Mouse (Mus musculus) forebrain, embryonic 13.5 days (tissue): ENCODE measurements at regions not wholly inside any gene's neighbourhood (a gene's known extent, or its start where the extent isn't known, plus 50 kb on each side); places are given as distances from the start of the nearest gene placed in this dataset.
A peak's percentile ranks its signal among the peaks of the same experiment; 100 is the strongest.

Experiments
- ATAC-seq: fragments of 200-750 bp; cut with Nextera tagmentation; 2 replicates; pipeline ENCODE4 v1.8.0; 2017
- H3K27ac ChIP-seq: fragments of 300-500 bp; sonication (generic); 2 replicates; pipeline ENCODE4 v1.5.1; 2015; ENCODE audit warnings: inconsistent platforms, mild to moderate bottlenecking, moderate library complexity
- H3K27me3 ChIP-seq: fragments of 300-500 bp; sonication (generic); 2 replicates; pipeline ENCODE4 v1.6.1; 2015; ENCODE audit warnings: mild to moderate bottlenecking, inconsistent platforms
- H3K36me3 ChIP-seq: fragments of 300-500 bp; sonication (generic); 2 replicates; pipeline ENCODE4 v1.6.1; 2015; ENCODE audit warnings: mild to moderate bottlenecking, inconsistent platforms; ENCODE audit not compliant: poor library complexity, severe bottlenecking
- H3K4me1 ChIP-seq: fragments of 300-500 bp; sonication (generic); 2 replicates; pipeline ENCODE4 v1.6.1; 2015; ENCODE audit warnings: inconsistent platforms
- H3K4me2 ChIP-seq: fragments of 300-500 bp; sonication (generic); 2 replicates; pipeline ENCODE4 v1.6.1; 2015; ENCODE audit warnings: inconsistent platforms, mild to moderate bottlenecking, moderate library complexity
- H3K4me3 ChIP-seq: fragments of 300-500 bp; sonication (generic); 2 replicates; pipeline ENCODE4 v1.5.1; 2015; ENCODE audit warnings: mild to moderate bottlenecking, inconsistent platforms
- H3K9ac ChIP-seq: fragments of 300-500 bp; sonication (generic); 2 replicates; pipeline ENCODE4 v1.6.1; 2015; ENCODE audit warnings: mild to moderate bottlenecking, inconsistent platforms
- H3K9me3 ChIP-seq: fragments of 300-500 bp; sonication (generic); replicated peaks from 2 replicates; pipeline ENCODE4 v1.6.1; 2016; ENCODE audit warnings: inconsistent platforms
- whole genome bisulfite sequencing: fragments of 180-500 bp; shearing (Covaris S2); methylation state at CpG from one replicate; pipeline ENCODE4 v1.1.7; 2015; 5-methylcytosine and 5-hydroxymethylcytosine counted together

DNA sequence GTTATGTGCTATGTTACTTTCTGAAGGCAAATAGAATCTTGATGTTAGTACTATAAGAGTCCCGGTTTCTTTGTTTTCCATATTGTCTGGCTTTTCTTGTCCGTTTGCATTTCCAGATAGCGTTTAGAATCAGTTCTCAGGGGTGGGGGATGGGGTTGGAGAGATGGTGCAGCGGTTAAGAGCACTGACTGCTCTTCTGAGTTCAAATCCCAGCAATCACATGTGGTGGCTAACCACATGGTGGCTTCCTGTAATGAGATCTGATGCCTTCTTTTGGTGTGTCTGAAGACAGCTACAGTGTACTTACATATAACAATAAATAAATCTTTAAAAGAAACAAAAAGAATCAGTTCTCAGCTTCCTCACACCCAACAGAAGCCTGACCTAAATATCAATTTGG is 623.5 kb upstream of the Gm10131 start:
- Histone ChIP-seq H3K9me3 (no peaks in the 10 kb centered on the region), H3K27ac (no peak overlapping the region), H3K4me1 (peaks cover 18% of the 10 kb centered on the region; the same call in 1 of the 2 replicates), H3K36me3 (no peaks in the 10 kb centered on the region), H3K4me2 (no peak overlapping the region), H3K4me3 (no peak overlapping the region), H3K27me3 (no peaks in the 10 kb centered on the region), H3K9ac (no peak overlapping the region)
- 91% methylated on average over 4 of the region's 4 CpGs for WGBS
- no peak for ATAC-seq

- H3K36me3 ChIP-seq = no peaks in the 10 kb centered on the region
- H3K4me1 ChIP-seq = peaks cover 18% of the 10 kb centered on the region; the same call in 1 of the 2 replicates
- no peak overlapping the region for H3K4me3 ChIP-seq
- no peaks in the 10 kb centered on the region for H3K9me3 ChIP-seq
- H3K27me3 ChIP-seq = no peaks in the 10 kb centered on the region
- ATAC-seq = no peak
- H3K27ac ChIP-seq = no peak overlapping the region
- 4% methylated on average over 2 of the region's 2 CpGs for WGBS
- no peak overlapping the region for H3K9ac ChIP-seq
- no peak overlapping the region for H3K4me2 ChIP-seq
Measured at GRCm38 (mm10) chr8:34732808-34733207, 621.3 kb upstream of the Gm10131 start.

DNA sequence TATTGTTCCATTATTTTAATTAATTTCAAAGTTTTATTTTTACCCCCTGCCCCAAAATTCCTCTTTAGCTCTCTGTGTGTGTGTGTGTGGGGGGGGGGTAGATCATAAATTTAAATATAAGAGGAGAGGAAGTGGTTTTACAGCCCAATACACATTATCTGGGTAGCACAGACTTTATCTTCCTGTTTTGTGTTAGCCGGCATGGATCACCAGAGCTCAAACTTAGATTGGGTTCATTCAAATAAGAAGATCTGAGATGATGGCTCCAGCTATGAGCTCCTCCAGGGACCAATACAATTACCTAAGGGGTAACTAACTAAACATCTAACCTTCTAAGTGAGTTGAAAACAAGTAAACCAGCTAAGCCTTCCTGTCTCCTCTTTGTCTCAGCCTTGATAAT is 620.8 kb upstream of the Gm10131 start:
- Histone ChIP-seq H3K27ac (no peak overlapping the region), H3K4me3 (no peak overlapping the region), H3K4me1 (peaks cover 18% of the 10 kb centered on the region; the same call in 1 of the 2 replicates), H3K27me3 (no peaks in the 10 kb centered on the region), H3K4me2 (no peak overlapping the region), H3K9me3 (no peaks in the 10 kb centered on the region), H3K36me3 (no peaks in the 10 kb centered on the region), H3K9ac (no peak overlapping the region)
- 21% methylated on average over 1 of the region's 1 CpGs for WGBS
- ATAC-seq = no peak

DNA sequence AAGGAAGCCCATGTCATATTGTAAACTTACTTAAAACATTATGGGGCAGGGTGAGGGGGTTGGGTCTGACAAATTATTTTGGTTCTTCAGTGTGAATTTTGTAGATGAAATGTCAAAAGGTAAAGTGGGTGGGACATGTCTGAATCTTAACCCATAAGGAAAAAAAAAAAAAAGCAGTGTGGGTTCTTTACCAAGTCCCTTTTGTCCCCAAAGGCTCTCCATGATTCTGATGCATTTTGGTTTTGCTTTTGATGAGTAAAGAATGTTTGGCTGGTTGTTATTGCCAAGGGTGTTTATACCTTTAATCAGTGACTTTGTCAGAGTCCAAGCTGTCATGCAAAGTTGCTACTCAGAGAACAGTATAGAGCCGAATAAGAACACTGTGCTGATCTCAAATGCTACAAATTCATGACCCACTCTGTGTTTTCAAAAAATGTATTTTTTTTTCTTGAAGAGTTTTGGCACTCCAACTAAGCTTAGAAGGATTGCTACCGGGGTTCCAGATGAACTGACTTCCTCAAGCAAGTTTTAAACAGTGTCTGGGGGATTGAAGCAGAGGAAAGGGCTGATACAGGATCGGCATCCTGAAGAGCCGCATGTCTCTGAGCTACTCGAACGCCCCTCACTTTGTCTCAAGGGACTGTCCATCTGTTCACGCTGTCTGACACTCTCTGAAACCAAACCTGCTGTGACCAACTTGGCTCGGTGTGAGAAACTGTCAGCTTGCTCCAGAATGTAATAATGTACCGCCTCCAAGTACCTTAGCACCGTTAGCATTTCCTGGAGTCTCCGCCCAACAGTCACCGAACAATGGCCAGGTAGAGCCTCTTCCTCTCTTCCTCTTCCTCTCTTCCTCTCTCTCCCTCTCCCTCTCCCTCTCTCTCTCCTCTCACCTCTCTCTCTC is 619.8 kb upstream of the Gm10131 start:
- Histone ChIP-seq H3K4me2 (peak overlapping the region; percentile 42), H3K36me3 (no peaks in the 10 kb centered on the region), H3K9me3 (no peaks in the 10 kb centered on the region), H3K27ac (peak overlapping the region; percentile 59), H3K4me3 (no peak overlapping the region), H3K9ac (no peak overlapping the region), H3K4me1 (peaks cover 18% of the 10 kb centered on the region; the same call in 1 of the 2 replicates), H3K27me3 (no peaks in the 10 kb centered on the region)
- ATAC-seq = peak; percentile 90
- 18% methylated on average over 12 of the region's 12 CpGs for WGBS

GRCm38 (mm10) chr8:34729585-34729984 is 618.0 kb upstream of the Gm10131 start:
- H3K27me3 ChIP-seq = no peaks in the 10 kb centered on the region
- no peaks in the 10 kb centered on the region for H3K36me3 ChIP-seq
- H3K4me1 ChIP-seq = peaks cover 18% of the 10 kb centered on the region; the same call in 1 of the 2 replicates
- WGBS = 91% methylated on average over 7 of the region's 7 CpGs
- H3K27ac ChIP-seq = no peak overlapping the region
- H3K4me2 ChIP-seq = no peak overlapping the region
- H3K9me3 ChIP-seq = no peaks in the 10 kb centered on the region
- no peak for ATAC-seq
- H3K4me3 ChIP-seq = no peak overlapping the region
- H3K9ac ChIP-seq = no peak overlapping the region

DNA sequence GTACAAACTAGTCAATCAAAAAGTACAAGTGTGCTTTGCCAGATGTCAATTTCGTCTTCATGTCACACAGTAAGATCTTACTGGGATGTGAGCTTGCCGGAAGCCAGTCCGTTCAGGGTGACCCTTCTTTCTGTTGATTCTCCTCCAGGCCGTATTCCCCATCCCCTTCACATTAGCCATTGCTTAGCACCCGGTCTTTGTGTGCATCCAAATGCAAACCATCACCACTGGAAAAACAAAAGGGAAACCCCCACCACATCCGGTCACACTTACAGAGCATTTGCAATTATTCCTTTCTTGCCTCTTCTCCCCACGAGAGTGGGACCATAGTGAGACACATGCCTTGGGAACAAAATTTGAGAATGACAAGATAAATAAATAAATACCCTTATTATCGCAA is 616.2 kb upstream of the Gm10131 start:
- no peaks in the 10 kb centered on the region for H3K36me3 ChIP-seq
- 62% methylated on average over 8 of the region's 8 CpGs for WGBS
- no peak for ATAC-seq

DNA sequence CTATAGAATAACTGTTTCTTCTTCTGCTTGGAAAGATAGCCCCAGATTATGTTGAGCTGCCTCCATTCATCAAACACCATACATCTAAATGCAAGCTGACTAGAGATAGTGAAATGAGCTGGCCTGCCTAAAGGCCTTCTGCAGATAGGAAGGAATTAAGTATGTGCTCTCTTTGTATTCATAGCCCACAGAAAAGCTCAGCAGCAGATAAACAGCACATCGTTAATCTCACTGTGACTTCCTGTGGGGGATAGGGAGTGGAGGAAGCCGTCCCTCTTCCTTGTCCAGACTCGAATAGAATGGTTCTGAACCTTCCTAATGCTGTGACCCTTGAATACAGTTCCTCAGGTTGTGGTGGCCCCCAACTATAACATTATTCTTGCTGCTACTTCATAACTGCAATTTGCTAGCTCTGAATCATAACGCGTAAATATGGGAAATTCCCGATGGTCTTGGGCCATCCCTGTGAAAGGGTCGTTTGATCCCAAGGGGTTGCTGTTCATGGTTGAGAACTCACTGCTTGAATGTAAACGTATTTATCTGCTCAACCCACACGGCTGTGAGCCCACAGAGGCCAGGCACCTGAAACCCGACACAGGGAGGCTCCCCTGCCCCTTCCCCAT is 614.7 kb upstream of the Gm10131 start:
- no peaks in the 10 kb centered on the region for H3K27me3 ChIP-seq
- H3K9me3 ChIP-seq = no peaks in the 10 kb centered on the region
- no peak for ATAC-seq
- H3K9ac ChIP-seq = no peak overlapping the region
- H3K4me3 ChIP-seq = no peak overlapping the region
- no peak overlapping the region for H3K4me2 ChIP-seq
- 67% methylated on average over 10 of the region's 10 CpGs for WGBS
- H3K27ac ChIP-seq = no peak overlapping the region
- H3K4me1 ChIP-seq = no peaks in the 10 kb centered on the region
- no peaks in the 10 kb centered on the region for H3K36me3 ChIP-seq

More for the DNA sequence above, 616.2 kb upstream of the Gm10131 start:
- H3K27me3 ChIP-seq = no peaks in the 10 kb centered on the region
- peaks cover 12% of the 10 kb centered on the region; the same call in 1 of the 2 replicates for H3K4me1 ChIP-seq
- H3K27ac ChIP-seq = no peak overlapping the region
- H3K9me3 ChIP-seq = no peaks in the 10 kb centered on the region
- no peak overlapping the region for H3K4me2 ChIP-seq
- no peak overlapping the region for H3K4me3 ChIP-seq
- no peak overlapping the region for H3K9ac ChIP-seq

DNA sequence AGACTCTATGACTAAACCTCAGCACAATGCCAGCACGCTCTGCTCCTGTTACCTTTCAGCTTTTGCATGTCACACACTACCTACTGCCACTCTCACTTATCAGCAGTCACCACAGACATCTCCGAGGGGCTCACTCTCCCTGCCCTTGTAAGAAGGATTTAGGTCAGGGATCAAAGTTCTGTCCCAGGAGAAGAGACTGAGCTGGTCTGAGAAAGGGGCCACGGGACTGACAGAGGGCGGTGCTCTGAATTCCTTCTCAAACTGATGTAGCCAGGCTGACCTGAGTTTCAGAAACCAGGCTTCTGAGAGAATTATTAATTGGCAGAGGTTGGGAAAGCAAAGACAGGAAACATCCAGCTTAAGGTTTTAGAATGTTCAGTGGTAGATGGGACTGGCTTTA is 614.0 kb upstream of the Gm10131 start:
- 69% methylated on average over 4 of the region's 4 CpGs for WGBS
- ATAC-seq = no peak

DNA sequence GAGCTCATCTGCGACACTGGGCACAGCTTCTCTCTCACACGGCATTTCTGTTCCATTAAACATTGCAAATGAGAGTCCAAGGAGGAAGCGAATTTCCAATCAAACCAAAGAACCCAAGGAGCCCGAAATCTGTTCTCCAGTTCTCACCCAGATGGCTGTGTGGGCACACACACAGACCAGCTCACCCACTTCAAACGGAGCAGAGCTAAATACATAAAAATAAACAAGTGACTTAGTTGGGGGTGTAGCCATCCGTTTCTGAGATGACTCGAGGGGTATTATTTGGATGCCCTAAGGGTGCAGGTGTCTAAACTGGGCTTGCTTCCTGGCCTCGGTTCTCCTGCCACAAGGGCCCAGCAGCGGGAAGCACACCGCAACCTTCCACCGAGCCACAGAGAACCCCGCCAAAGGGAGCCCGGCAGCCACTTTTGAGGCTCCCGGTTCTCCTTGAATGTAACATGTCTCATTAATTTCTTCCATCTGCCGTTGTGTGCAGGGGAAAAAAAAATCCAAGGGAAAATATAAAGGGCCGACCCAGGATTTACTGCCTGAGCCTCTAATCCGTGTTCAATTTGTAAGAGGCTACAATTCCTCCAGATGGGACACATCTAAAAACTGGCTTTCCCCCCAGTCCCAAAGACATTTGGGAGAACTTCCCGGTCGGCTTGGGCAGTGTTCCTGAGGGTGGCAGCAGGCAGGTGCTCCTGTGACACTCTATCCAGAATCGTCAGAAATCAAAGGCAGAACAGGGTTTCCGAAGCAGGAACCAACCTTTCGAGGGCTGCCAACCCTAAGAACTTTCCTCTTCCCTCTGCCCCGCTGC is 598.6 kb upstream of the Gm10131 start:
- Histone ChIP-seq H3K9ac (no peak overlapping the region), H3K4me3 (no peak overlapping the region), H3K27ac (peak overlapping the region; percentile 63), H3K36me3 (no peaks in the 10 kb centered on the region), H3K27me3 (no peaks in the 10 kb centered on the region), H3K4me1 (no peaks in the 10 kb centered on the region), H3K9me3 (no peaks in the 10 kb centered on the region), H3K4me2 (no peak overlapping the region)
- peak; percentile 58; the same call in 1 of the 2 replicates for ATAC-seq
- 81% methylated on average over 23 of the region's 23 CpGs for WGBS

More for the DNA sequence above, 614.0 kb upstream of the Gm10131 start:
- no peaks in the 10 kb centered on the region for H3K36me3 ChIP-seq
- H3K4me1 ChIP-seq = no peaks in the 10 kb centered on the region
- no peaks in the 10 kb centered on the region for H3K9me3 ChIP-seq
- no peak overlapping the region for H3K4me3 ChIP-seq
- no peak overlapping the region for H3K4me2 ChIP-seq
- no peaks in the 10 kb centered on the region for H3K27me3 ChIP-seq
- H3K27ac ChIP-seq = no peak overlapping the region
- H3K9ac ChIP-seq = no peak overlapping the region

DNA sequence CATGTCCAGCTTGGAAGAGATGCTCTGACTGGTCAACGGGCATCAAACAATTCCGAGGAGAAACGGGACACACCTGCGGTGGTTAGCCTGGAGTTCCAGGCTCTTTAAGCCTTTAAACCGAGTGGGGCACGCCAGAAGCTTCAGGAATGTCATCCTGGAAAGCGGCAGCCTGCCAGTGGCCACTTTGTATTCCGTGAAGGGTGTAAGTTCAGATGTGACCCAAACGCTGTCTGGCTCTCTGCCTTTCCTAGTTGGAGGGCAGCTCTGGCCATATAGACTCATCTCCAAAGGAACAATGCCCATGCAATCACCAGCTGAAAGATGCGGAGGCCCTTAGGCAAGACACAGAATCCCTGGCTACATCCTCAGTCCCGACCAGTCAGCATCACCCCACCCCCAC is 597.8 kb upstream of the Gm10131 start:
- no peak overlapping the region; the same call in 1 of the 2 replicates for H3K27ac ChIP-seq
- no peak overlapping the region for H3K4me3 ChIP-seq
- no peaks in the 10 kb centered on the region for H3K36me3 ChIP-seq
- 74% methylated on average over 11 of the region's 11 CpGs for WGBS
- H3K9ac ChIP-seq = no peak overlapping the region
- no peak for ATAC-seq
- H3K27me3 ChIP-seq = no peaks in the 10 kb centered on the region
- H3K9me3 ChIP-seq = no peaks in the 10 kb centered on the region
- H3K4me2 ChIP-seq = no peak overlapping the region
- no peaks in the 10 kb centered on the region for H3K4me1 ChIP-seq

DNA sequence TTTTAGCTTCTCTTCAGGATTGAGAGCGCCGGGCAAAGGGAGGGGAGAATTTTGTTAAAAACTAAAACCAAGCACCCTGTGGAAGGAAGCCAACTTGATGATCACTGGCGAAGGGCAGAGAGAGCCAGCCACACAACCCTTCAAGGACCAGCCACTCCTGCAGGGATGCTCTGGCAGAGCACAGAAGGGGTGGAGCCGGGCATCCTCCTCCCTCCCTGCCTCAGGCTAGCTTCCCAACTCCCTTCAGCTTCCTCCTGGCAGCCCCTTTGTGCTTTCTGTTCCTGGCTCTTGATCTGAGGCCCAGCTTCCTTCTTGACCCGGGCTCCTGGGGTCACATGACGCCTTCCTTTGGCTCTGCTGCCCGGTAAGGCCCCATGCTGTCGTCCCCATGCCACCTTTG is 591.8 kb upstream of the Gm10131 start:
- peak overlapping the region; percentile 25; the same call in 1 of the 2 replicates for H3K27ac ChIP-seq
- H3K27me3 ChIP-seq = no peaks in the 10 kb centered on the region

More for the DNA sequence above, 591.8 kb upstream of the Gm10131 start:
- Histone ChIP-seq H3K9ac (no peak overlapping the region), H3K4me2 (no peak overlapping the region), H3K4me1 (peaks cover 9% of the 10 kb centered on the region; the same call in 1 of the 2 replicates), H3K36me3 (no peaks in the 10 kb centered on the region), H3K4me3 (no peak overlapping the region), H3K9me3 (no peaks in the 10 kb centered on the region)
- ATAC-seq = peak; percentile 63; the same call in 1 of the 2 replicates
- WGBS = 3% methylated on average over 8 of the region's 8 CpGs
